Mouse (Mus musculus) megakaryocyte, embryonic 14.5 days (primary cell): Measurements from ENCODE around the gene Abcb1b.

ENCODE experiments used
- FLI1 ChIP-seq: IDR thresholded peaks from 2 replicates; pipeline ENCODE4 v1.6.1; 2012; ENCODE audit warnings: low read length, inconsistent platforms, mixed read lengths
- GATA1 ChIP-seq: IDR thresholded peaks from 3 replicates; pipeline ENCODE4 v1.6.1; 2012; ENCODE audit warnings: mixed read lengths, low read length, inconsistent platforms, borderline replicate concordance

DNA sequence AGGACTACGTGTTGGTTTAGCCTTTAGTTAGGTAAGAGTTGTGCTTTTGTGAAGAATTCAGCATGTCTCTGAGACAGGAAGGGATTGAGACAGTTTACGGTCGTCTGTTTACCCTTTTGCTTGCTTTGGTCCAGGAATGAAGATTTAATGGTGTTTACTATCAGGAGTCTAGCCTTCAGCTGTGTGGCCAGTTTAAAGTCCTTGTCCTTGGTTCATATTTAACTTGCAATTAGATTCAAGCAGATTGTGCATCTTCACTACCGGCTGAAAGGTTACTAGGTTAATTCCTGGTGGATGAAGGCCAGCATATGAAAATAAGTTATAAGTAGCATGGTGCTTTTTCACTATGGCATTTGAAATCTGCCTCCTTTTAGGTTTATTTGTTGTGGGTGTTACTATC, 5.7 kb upstream of the Abcb1b start:
- no peak for TF ChIP-seq GATA1
- TF ChIP-seq FLI1 = no peak
